Mouse (Mus musculus) forebrain, embryonic 16.5 days (tissue): ENCODE data around the gene Lpin3. TPM values are rescaled to one million over a fixed set of nuclear protein-coding genes. Genes with fewer than 3 reads are reported as not detected.

Experiments
- ATAC-seq: fragments of 200-750 bp; cut with Nextera tagmentation; 2 replicates; pipeline ENCODE4 v1.8.0; 2017; ENCODE audit warnings: mild to moderate bottlenecking, moderate library complexity
- H3K27ac ChIP-seq: fragments of 300-500 bp; sonication (generic); 2 replicates; pipeline ENCODE4 v1.5.1; 2014; ENCODE audit warnings: low read length, control low read depth
- H3K27me3 ChIP-seq: fragments of 300-500 bp; sonication (generic); replicated peaks from 2 replicates; pipeline ENCODE4 v1.6.1; 2014; ENCODE audit warnings: low read length; ENCODE audit not compliant: control insufficient read depth, insufficient read depth
- H3K36me3 ChIP-seq: fragments of 300-500 bp; sonication (generic); 2 replicates; pipeline ENCODE4 v1.6.1; 2014; ENCODE audit not compliant: control insufficient read depth, insufficient read depth
- H3K4me1 ChIP-seq: fragments of 300-500 bp; sonication (generic); replicated peaks from 2 replicates; pipeline ENCODE4 v1.6.1; 2014; ENCODE audit warnings: low read length; ENCODE audit not compliant: control insufficient read depth, insufficient read depth
- H3K4me2 ChIP-seq: fragments of 300-500 bp; sonication (generic); 2 replicates; pipeline ENCODE4 v1.6.1; 2014; ENCODE audit warnings: mild to moderate bottlenecking, low read length, control low read depth
- H3K4me3 ChIP-seq: fragments of 300-500 bp; sonication (generic); replicated peaks from 2 replicates; pipeline ENCODE4 v1.5.1; 2014; ENCODE audit warnings: mild to moderate bottlenecking, low read length, control low read depth
- H3K9ac ChIP-seq: fragments of 300-500 bp; sonication (generic); replicated peaks from 2 replicates; pipeline ENCODE4 v1.6.1; 2014; ENCODE audit warnings: low read depth, low read length, control low read depth
- H3K9me3 ChIP-seq: fragments of 300-500 bp; sonication (generic); 2 replicates; pipeline ENCODE4 v1.6.1; 2016; ENCODE audit warnings: low read length; ENCODE audit not compliant: control insufficient read depth
- WGBS: fragments of 180-500 bp; shearing (Covaris S2); extraction: QIAGEN DNeasy Blood & Tissue Kit; methylation state at CpG from one replicate; pipeline ENCODE4 v1.1.7; 2014; 5-methylcytosine and 5-hydroxymethylcytosine counted together
- polyA plus RNA-seq: library from polyadenylated mRNA; unstranded; fragments of >200 nt; fragmentation: Nextera tagmentation; extraction: Ambion mirVana; gene quantifications from 2 replicates; pipeline ENCODE4 v1.2.1, GENCODE M21; 2015

The Lpin3 gene
- polyA plus RNA-seq: 0.17 TPM in 1 of 2 replicates, not detected in the other

GRCm38 (mm10) chr2:160880453-160881195 lies at the start of gene Lpin3:
Gene Lpin3 (plus strand): TSS chr2:160880670.
- Histone ChIP-seq H3K27ac (no peak within 1 kb of the TSS), H3K9ac (no peak within 1 kb of the TSS), H3K4me2 (no peak within 1 kb of the TSS), H3K4me3 (no peak within 1 kb of the TSS), H3K36me3 (no peaks in the 10 kb centered on the region), H3K27me3 (no peaks in the 10 kb centered on the region), H3K4me1 (no peaks in the 10 kb centered on the region), H3K9me3 (no peaks in the 10 kb centered on the region)
- 55% methylated on average over 13 of the region's 13 CpGs for WGBS
- ATAC-seq: no peak

GRCm38 (mm10) chr2:160840838-160841237 lies 39.6 kb upstream of the Lpin3 start:
- Histone ChIP-seq H3K27me3 (no peaks in the 10 kb centered on the region), H3K9ac (no peak overlapping the region), H3K9me3 (no peaks in the 10 kb centered on the region), H3K4me1 (peaks cover 5% of the 10 kb centered on the region), H3K27ac (peak overlapping the region; percentile 41), H3K4me2 (no peak overlapping the region), H3K4me3 (no peak overlapping the region), H3K36me3 (no peaks in the 10 kb centered on the region)
- ATAC-seq: no peak

- Histone ChIP-seq H3K9me3 (no peaks in the 10 kb centered on the region), H3K4me1 (no peaks in the 10 kb centered on the region; the same call in 1 of the 2 replicates), H3K4me2 (no peak overlapping the region), H3K27me3 (no peaks in the 10 kb centered on the region), H3K36me3 (no peaks in the 10 kb centered on the region), H3K4me3 (no peak overlapping the region), H3K9ac (no peak overlapping the region), H3K27ac (no peak overlapping the region)
- ATAC-seq: no peak
- 73% methylated on average over 1 of the region's 1 CpGs for WGBS
Measured at GRCm38 (mm10) chr2:160847664-160848063, 32.8 kb upstream of the Lpin3 start.

- no peaks in the 10 kb centered on the region; the same call in 1 of the 2 replicates for H3K4me1 ChIP-seq
- WGBS: 93% methylated on average over 2 of the region's 2 CpGs
- no peaks in the 10 kb centered on the region for H3K9me3 ChIP-seq
- H3K4me3 ChIP-seq: no peak overlapping the region
- H3K36me3 ChIP-seq: no peaks in the 10 kb centered on the region
- H3K4me2 ChIP-seq: no peak overlapping the region
- no peak for ATAC-seq
- H3K27ac ChIP-seq: no peak overlapping the region
- H3K27me3 ChIP-seq: no peaks in the 10 kb centered on the region
- H3K9ac ChIP-seq: no peak overlapping the region
Measured at GRCm38 (mm10) chr2:160848186-160848585, 32.3 kb upstream of the Lpin3 start.

- no peak overlapping the region for H3K4me3 ChIP-seq
- H3K27me3 ChIP-seq: no peaks in the 10 kb centered on the region
- peaks cover 3% of the 10 kb centered on the region for H3K4me1 ChIP-seq
- no peak overlapping the region for H3K4me2 ChIP-seq
- no peaks in the 10 kb centered on the region for H3K9me3 ChIP-seq
- H3K36me3 ChIP-seq: no peaks in the 10 kb centered on the region
- ATAC-seq: no peak
- WGBS: 85% methylated on average over 3 of the region's 3 CpGs
- no peak overlapping the region for H3K9ac ChIP-seq
- H3K27ac ChIP-seq: no peak overlapping the region
Measured at GRCm38 (mm10) chr2:160849617-160850240, 30.7 kb upstream of the Lpin3 start.

GRCm38 (mm10) chr2:160850360-160850759 lies 30.1 kb upstream of the Lpin3 start:
- Histone ChIP-seq H3K27ac (no peak overlapping the region), H3K4me2 (no peak overlapping the region), H3K9me3 (no peaks in the 10 kb centered on the region), H3K27me3 (no peaks in the 10 kb centered on the region), H3K9ac (no peak overlapping the region), H3K4me1 (peaks cover 5% of the 10 kb centered on the region), H3K4me3 (no peak overlapping the region), H3K36me3 (no peaks in the 10 kb centered on the region)
- WGBS: 75% methylated on average over 3 of the region's 3 CpGs
- ATAC-seq: no peak

GRCm38 (mm10) chr2:160854687-160855086 lies 25.8 kb upstream of the Lpin3 start:
- Histone ChIP-seq H3K4me1 (peaks cover 5% of the 10 kb centered on the region), H3K4me2 (no peak overlapping the region)
- ATAC-seq: no peak

GRCm38 (mm10) chr2:160856359-160857102 lies 23.9 kb upstream of the Lpin3 start:
- no peaks in the 10 kb centered on the region for H3K36me3 ChIP-seq
- 78% methylated on average over 5 of the region's 5 CpGs for WGBS
- no peak overlapping the region for H3K9ac ChIP-seq
- H3K4me2 ChIP-seq: no peak overlapping the region
- no peak overlapping the region for H3K4me3 ChIP-seq
- no peaks in the 10 kb centered on the region for H3K9me3 ChIP-seq
- peaks cover 5% of the 10 kb centered on the region for H3K4me1 ChIP-seq
- no peak for ATAC-seq
- H3K27ac ChIP-seq: no peak overlapping the region
- H3K27me3 ChIP-seq: no peaks in the 10 kb centered on the region

More at GRCm38 (mm10) chr2:160854687-160855086, 25.8 kb upstream of the Lpin3 start:
- Histone ChIP-seq H3K27ac (peak overlapping the region; percentile 50; the same call in 1 of the 2 replicates), H3K36me3 (no peaks in the 10 kb centered on the region), H3K9me3 (no peaks in the 10 kb centered on the region), H3K4me3 (no peak overlapping the region), H3K9ac (no peak overlapping the region), H3K27me3 (no peaks in the 10 kb centered on the region)

- no peaks in the 10 kb centered on the region for H3K27me3 ChIP-seq
- H3K27ac ChIP-seq: no peak overlapping the region
- no peak for ATAC-seq
- H3K9ac ChIP-seq: no peak overlapping the region
- H3K4me2 ChIP-seq: no peak overlapping the region
- no peak overlapping the region for H3K4me3 ChIP-seq
- H3K4me1 ChIP-seq: no peaks in the 10 kb centered on the region
- H3K36me3 ChIP-seq: no peaks in the 10 kb centered on the region
- 73% methylated on average over 1 of the region's 1 CpGs for WGBS
- H3K9me3 ChIP-seq: no peaks in the 10 kb centered on the region
Measured at GRCm38 (mm10) chr2:160860363-160860762, 20.1 kb upstream of the Lpin3 start.
